Mouse (Mus musculus): ENCODE measurements around the gene Npnt. TPM values are rescaled to one million over a fixed set of nuclear protein-coding genes. Genes with fewer than 3 reads are reported as not detected.

Gene Npnt
- polyA plus RNA-seq, 2 experiments, result 41.7 to 45.4 TPM

GRCm38 (mm10) chr3:132902921-132903320 is 47.2 kb downstream of the Npnt start:
- no peak overlapping the region for H3K9ac ChIP-seq (ENCODE audit: low read depth, low read length, severe bottlenecking)
- no peak overlapping the region for H3K27ac ChIP-seq (replicated peaks; ENCODE audit: low read depth, low read length)
- 95% methylated on average over 5 of the region's 5 CpGs for whole genome bisulfite sequencing
- H3K27me3 ChIP-seq (ENCODE audit: control insufficient read depth, insufficient read depth, low read length), result no peaks in the 10 kb centered on the region
- DNase-seq (ENCODE audit: low spot score) (no peak), ATAC-seq (ENCODE audit: low FRiP score, low read depth) (no peak)
- H3K9me3 ChIP-seq (ENCODE audit: control insufficient read depth, low read length), result no peaks in the 10 kb centered on the region
- H3K4me2 ChIP-seq (replicated peaks; ENCODE audit: low read depth, low read length, severe bottlenecking), result no peak overlapping the region
- H3K36me3 ChIP-seq (ENCODE audit: control insufficient read depth, insufficient read depth, low read length), result 0 out of 2 replicates have a peak, but pooled peaks cover 6% of the 10 kb centered on the region
- no peak for TF ChIP-seq POLR2A (IDR thresholded peaks at IDR 0.05; ENCODE audit: borderline replicate concordance, extremely low read depth, insufficient read depth, insufficient read length)
- H3K4me1 ChIP-seq (ENCODE audit: control insufficient read depth, insufficient read depth, low read length), result no peaks in the 10 kb centered on the region
- H3K4me3 ChIP-seq (replicated peaks; ENCODE audit: low read length), result no peak overlapping the region

GRCm38 (mm10) chr3:132902206-132902605 is 47.9 kb downstream of the Npnt start:
- H3K4me2 ChIP-seq (replicated peaks; ENCODE audit: low read depth, low read length, severe bottlenecking), result no peak overlapping the region
- H3K4me3 ChIP-seq (replicated peaks; ENCODE audit: low read length), result no peak overlapping the region
- H3K9me3 ChIP-seq (ENCODE audit: control insufficient read depth, low read length), result no peaks in the 10 kb centered on the region
- TF ChIP-seq POLR2A (IDR thresholded peaks at IDR 0.05; ENCODE audit: borderline replicate concordance, extremely low read depth, insufficient read depth, insufficient read length), result no peak
- ATAC-seq (ENCODE audit: low FRiP score, low read depth) (no peak), DNase-seq (ENCODE audit: low spot score) (no peak)
- WGBS, result 81% methylated on average over 6 of the region's 6 CpGs
- no peak overlapping the region for H3K27ac ChIP-seq (replicated peaks; ENCODE audit: low read depth, low read length)
- H3K27me3 ChIP-seq (ENCODE audit: control insufficient read depth, insufficient read depth, low read length), result no peaks in the 10 kb centered on the region
- 0 out of 2 replicates have a peak, but pooled peaks cover 6% of the 10 kb centered on the region for H3K36me3 ChIP-seq (ENCODE audit: control insufficient read depth, insufficient read depth, low read length)
- H3K4me1 ChIP-seq (ENCODE audit: control insufficient read depth, insufficient read depth, low read length), result no peaks in the 10 kb centered on the region
- H3K9ac ChIP-seq (ENCODE audit: low read depth, low read length, severe bottlenecking), result no peak overlapping the region

- H3K9me3 ChIP-seq (ENCODE audit: control insufficient read depth, low read length), result no peaks in the 10 kb centered on the region
- H3K27ac ChIP-seq (replicated peaks; ENCODE audit: low read depth, low read length), result no peak overlapping the region
- no peak overlapping the region for H3K4me3 ChIP-seq (replicated peaks; ENCODE audit: low read length)
- no peaks in the 10 kb centered on the region for H3K36me3 ChIP-seq (ENCODE audit: control insufficient read depth, insufficient read depth, low read length)
- TF ChIP-seq POLR2A (IDR thresholded peaks at IDR 0.05; ENCODE audit: borderline replicate concordance, extremely low read depth, insufficient read depth, insufficient read length), result no peak
- 90% methylated on average over 4 of the region's 4 CpGs for WGBS
- H3K4me1 ChIP-seq (ENCODE audit: control insufficient read depth, insufficient read depth, low read length), result no peaks in the 10 kb centered on the region
- ATAC-seq (ENCODE audit: low FRiP score, low read depth) (no peak), DNase-seq (ENCODE audit: low spot score) (no peak)
- no peaks in the 10 kb centered on the region for H3K27me3 ChIP-seq (ENCODE audit: control insufficient read depth, insufficient read depth, low read length)
- H3K4me2 ChIP-seq (replicated peaks; ENCODE audit: low read depth, low read length, severe bottlenecking), result no peak overlapping the region
- H3K9ac ChIP-seq (ENCODE audit: low read depth, low read length, severe bottlenecking), result no peak overlapping the region
Observed at GRCm38 (mm10) chr3:132897891-132898290, 52.2 kb downstream of the Npnt start.

GRCm38 (mm10) chr3:132897390-132897789 is 52.7 kb downstream of the Npnt start:
- Histone ChIP-seq H3K4me1 (ENCODE audit: control insufficient read depth, insufficient read depth, low read length) (no peaks in the 10 kb centered on the region), H3K27ac (replicated peaks; ENCODE audit: low read depth, low read length) (no peak overlapping the region), H3K9ac (ENCODE audit: low read depth, low read length, severe bottlenecking) (no peak overlapping the region), H3K4me3 (replicated peaks; ENCODE audit: low read length) (no peak overlapping the region), H3K36me3 (ENCODE audit: control insufficient read depth, insufficient read depth, low read length) (no peaks in the 10 kb centered on the region), H3K27me3 (ENCODE audit: control insufficient read depth, insufficient read depth, low read length) (no peaks in the 10 kb centered on the region), H3K9me3 (ENCODE audit: control insufficient read depth, low read length) (no peaks in the 10 kb centered on the region), H3K4me2 (replicated peaks; ENCODE audit: low read depth, low read length, severe bottlenecking) (no peak overlapping the region)
- 77% methylated on average over 5 of the region's 5 CpGs for WGBS
- DNase-seq (ENCODE audit: low spot score) (no peak), ATAC-seq (ENCODE audit: low FRiP score, low read depth) (no peak)
- TF ChIP-seq POLR2A (IDR thresholded peaks at IDR 0.05; ENCODE audit: borderline replicate concordance, extremely low read depth, insufficient read depth, insufficient read length), result no peak

GRCm38 (mm10) chr3:132894086-132894485 is 56.0 kb downstream of the Npnt start:
- no peak overlapping the region for H3K4me3 ChIP-seq (replicated peaks; ENCODE audit: low read length)
- TF ChIP-seq POLR2A (IDR thresholded peaks at IDR 0.05; ENCODE audit: borderline replicate concordance, extremely low read depth, insufficient read depth, insufficient read length), result no peak
- H3K36me3 ChIP-seq (ENCODE audit: control insufficient read depth, insufficient read depth, low read length), result no peaks in the 10 kb centered on the region
- WGBS, result 86% methylated on average over 7 of the region's 7 CpGs
- H3K27me3 ChIP-seq (ENCODE audit: control insufficient read depth, insufficient read depth, low read length), result no peaks in the 10 kb centered on the region
- H3K9ac ChIP-seq (ENCODE audit: low read depth, low read length, severe bottlenecking), result no peak overlapping the region
- no peaks in the 10 kb centered on the region for H3K4me1 ChIP-seq (ENCODE audit: control insufficient read depth, insufficient read depth, low read length)
- H3K9me3 ChIP-seq (ENCODE audit: control insufficient read depth, low read length), result no peaks in the 10 kb centered on the region
- ATAC-seq (ENCODE audit: low FRiP score, low read depth) (no peak), DNase-seq (ENCODE audit: low spot score) (no peak)
- H3K4me2 ChIP-seq (replicated peaks; ENCODE audit: low read depth, low read length, severe bottlenecking), result no peak overlapping the region
- no peak overlapping the region for H3K27ac ChIP-seq (replicated peaks; ENCODE audit: low read depth, low read length)

GRCm38 (mm10) chr3:132893676-132894075 is 56.4 kb downstream of the Npnt start:
- Histone ChIP-seq H3K27ac (replicated peaks; ENCODE audit: low read depth, low read length) (no peak overlapping the region), H3K9me3 (ENCODE audit: control insufficient read depth, low read length) (no peaks in the 10 kb centered on the region), H3K27me3 (ENCODE audit: control insufficient read depth, insufficient read depth, low read length) (no peaks in the 10 kb centered on the region), H3K9ac (ENCODE audit: low read depth, low read length, severe bottlenecking) (no peak overlapping the region), H3K4me2 (replicated peaks; ENCODE audit: low read depth, low read length, severe bottlenecking) (no peak overlapping the region), H3K4me3 (replicated peaks; ENCODE audit: low read length) (no peak overlapping the region), H3K4me1 (ENCODE audit: control insufficient read depth, insufficient read depth, low read length) (no peaks in the 10 kb centered on the region), H3K36me3 (ENCODE audit: control insufficient read depth, insufficient read depth, low read length) (no peaks in the 10 kb centered on the region)
- DNase-seq (ENCODE audit: low spot score) (no peak), ATAC-seq (ENCODE audit: low FRiP score, low read depth) (no peak)
- 88% methylated on average over 3 of the region's 3 CpGs for WGBS
- TF ChIP-seq POLR2A (IDR thresholded peaks at IDR 0.05; ENCODE audit: borderline replicate concordance, extremely low read depth, insufficient read depth, insufficient read length), result no peak

Data from limb, embryonic 14.5 days (tissue).